Mouse (Mus musculus) small intestine, adult 10 weeks (tissue): Measurements from ENCODE around the gene Ppp1r37. TPM values are rescaled to one million over a fixed set of nuclear protein-coding genes. Genes with fewer than 3 reads are reported as not detected.

Experiments used
- polyA plus RNA-seq: library from polyadenylated mRNA; stranded (reverse); fragments of 350-450 nt; fragmentation: Illumina TruSeq; extraction: RNeasy Lipid Tissue Mini Kit (QIAGEN cat#74804); gene quantifications from one replicate; pipeline ENCODE4 v1.2.3, GENCODE M21; 2014; ENCODE audit warnings: low replicate concordance

Ppp1r37 gene
- 0.22 TPM for polyA plus RNA-seq

GRCm38 (mm10) chr7:19562643-19563410, at the start of gene Ppp1r37:
Gene Ppp1r37, minus strand, starts transcription at chr7:19563076.

GRCm38 (mm10) chr7:19603849-19604605, 41.2 kb upstream of the Ppp1r37 start, which contains the start of gene Clasrp:
Gene Clasrp, minus strand, starts transcription at chr7:19604486.

GRCm38 (mm10) chr7:19577141-19577852, 14.4 kb upstream of the Ppp1r37 start, which contains the start of the genes Zfp296 and Gemin7:
Gene Zfp296, plus strand, starts transcription at chr7:19577287.
Gene Gemin7, minus strand, starts transcription at chr7:19577595.

GRCm38 (mm10) chr7:19517652-19518365, 45.1 kb downstream of the Ppp1r37 start, which contains the start of gene Nkpd1:
Gene Nkpd1, plus strand, starts transcription at chr7:19517838.

GRCm38 (mm10) chr7:19508150-19508923, 54.5 kb downstream of the Ppp1r37 start, which contains the start of the genes Bloc1s3 and Trappc6a:
Gene Bloc1s3, minus strand, starts transcription at chr7:19508367.
Gene Trappc6a, plus strand, starts transcription at chr7:19508395.

Other genes starting within 250 kb of the Ppp1r37 start
- gene Ercc1, start 218.3 kb downstream of the Ppp1r37 start, polyA plus RNA-seq = not detected
- gene Cd3eap, start 203.6 kb downstream of the Ppp1r37 start, polyA plus RNA-seq = 0.26 TPM
- not detected for gene Ppp1r13l, start 203.3 kb downstream of the Ppp1r37 start, polyA plus RNA-seq
- gene Ercc2, start 181.1 kb downstream of the Ppp1r37 start, polyA plus RNA-seq = not detected
- not detected for gene Klc3, start 159.0 kb downstream of the Ppp1r37 start, polyA plus RNA-seq
- gene Ckm, start 158.3 kb downstream of the Ppp1r37 start, polyA plus RNA-seq = not detected
- 0.19 TPM for gene Mark4, start 104.3 kb downstream of the Ppp1r37 start, polyA plus RNA-seq
- not detected for gene Exoc3l2, start 99.7 kb downstream of the Ppp1r37 start, polyA plus RNA-seq
- gene Bloc1s3, start 54.7 kb downstream of the Ppp1r37 start, polyA plus RNA-seq = 3.4 TPM
- gene Trappc6a, start 54.7 kb downstream of the Ppp1r37 start, polyA plus RNA-seq = not detected
- gene Nkpd1, start 45.2 kb downstream of the Ppp1r37 start, polyA plus RNA-seq = not detected
- not detected for gene Zfp296, start 14.2 kb upstream of the Ppp1r37 start, polyA plus RNA-seq
- gene Gemin7, start 14.5 kb upstream of the Ppp1r37 start, polyA plus RNA-seq = 6.5 TPM
- 3.5 TPM for gene Clasrp, start 41.4 kb upstream of the Ppp1r37 start, polyA plus RNA-seq
- gene Relb, start 66.4 kb upstream of the Ppp1r37 start, polyA plus RNA-seq = 3.6 TPM
- 5.2 TPM for gene Clptm1, start 102.0 kb upstream of the Ppp1r37 start, polyA plus RNA-seq
- gene Apoc2, start 114.9 kb upstream of the Ppp1r37 start, polyA plus RNA-seq = 21.6 TPM
- not detected for gene Gm44805, start 118.3 kb upstream of the Ppp1r37 start, polyA plus RNA-seq
- gene Apoc4, start 118.4 kb upstream of the Ppp1r37 start, polyA plus RNA-seq = not detected
- gene Apoc1, start 129.6 kb upstream of the Ppp1r37 start, polyA plus RNA-seq = not detected
- gene Apoe, start 136.1 kb upstream of the Ppp1r37 start, polyA plus RNA-seq = 2.3 TPM
- gene Tomm40, start 152.4 kb upstream of the Ppp1r37 start, polyA plus RNA-seq = 0.93 TPM
- gene Nectin2, start 187.4 kb upstream of the Ppp1r37 start, polyA plus RNA-seq = 5.7 TPM
- gene Bcam, start 207.9 kb upstream of the Ppp1r37 start, polyA plus RNA-seq = not detected
- gene Cblc, start 233.7 kb upstream of the Ppp1r37 start, polyA plus RNA-seq = 3.7 TPM